Mouse (Mus musculus) ES-Bruce4 (cell line): ENCODE results near the gene Tmem53. TPM values are rescaled to one million over a fixed set of nuclear protein-coding genes. Genes with fewer than 3 reads are reported as not detected.

Experiments
- H3K27ac ChIP-seq: 2 replicates; pipeline ENCODE4 v1.5.1; 2012; ENCODE audit warnings: low read length, inconsistent platforms; ENCODE audit not compliant: insufficient read depth
- H3K27me3 ChIP-seq: 2 replicates; pipeline ENCODE4 v1.6.1; 2012; ENCODE audit warnings: mild to moderate bottlenecking, low read length, inconsistent platforms; ENCODE audit not compliant: control insufficient read depth, poor library complexity, insufficient read depth, severe bottlenecking
- H3K36me3 ChIP-seq: 2 replicates; pipeline ENCODE4 v1.6.1; 2012; ENCODE audit warnings: inconsistent platforms, mild to moderate bottlenecking, low read length, moderate library complexity; ENCODE audit not compliant: control insufficient read depth, poor library complexity, insufficient read depth, severe bottlenecking
- H3K4me1 ChIP-seq: one replicate; pipeline ENCODE4 v1.8.1; 2011; ENCODE audit warnings: low read length; ENCODE audit not compliant: control insufficient read depth, insufficient read depth
- H3K4me3 ChIP-seq: 2 replicates; pipeline ENCODE4 v1.5.1; 2011; ENCODE audit warnings: low read depth, mild to moderate bottlenecking, low read length
- H3K9ac ChIP-seq: 2 replicates; pipeline ENCODE4 v1.6.1; 2012; ENCODE audit warnings: low read depth, mild to moderate bottlenecking, inconsistent platforms; ENCODE audit not compliant: poor library complexity, severe bottlenecking
- H3K9me3 ChIP-seq: replicated peaks from 2 replicates; pipeline ENCODE4 v1.6.1; 2012; ENCODE audit warnings: mild to moderate bottlenecking, low read length, inconsistent platforms; ENCODE audit not compliant: control insufficient read depth, poor library complexity, insufficient read depth, severe bottlenecking
- CTCF ChIP-seq: IDR thresholded peaks from one replicate; pipeline ENCODE4 v1.8.1; 2011; ENCODE audit warnings: low read depth, low read length
- EP300 ChIP-seq: IDR thresholded peaks from 2 replicates; pipeline ENCODE4 v1.6.1; 2011; ENCODE audit warnings: low read depth, low read length; ENCODE audit not compliant: insufficient read depth
- POLR2A ChIP-seq: IDR thresholded peaks from one replicate; pipeline ENCODE4 v1.8.1; 2011; ENCODE audit warnings: low read length; ENCODE audit not compliant: insufficient read depth
- polyA plus RNA-seq: library from polyadenylated mRNA; stranded (reverse); fragments of >200 nt; gene quantifications from 2 replicates; pipeline ENCODE4 v1.2.4, GENCODE M21; 2011; ENCODE audit warnings: low read depth; ENCODE audit not compliant: missing spikeins, insufficient read depth, insufficient read length

Tmem53 gene
- polyA plus RNA-seq, 1 experiment, result 1.8 TPM

DNA sequence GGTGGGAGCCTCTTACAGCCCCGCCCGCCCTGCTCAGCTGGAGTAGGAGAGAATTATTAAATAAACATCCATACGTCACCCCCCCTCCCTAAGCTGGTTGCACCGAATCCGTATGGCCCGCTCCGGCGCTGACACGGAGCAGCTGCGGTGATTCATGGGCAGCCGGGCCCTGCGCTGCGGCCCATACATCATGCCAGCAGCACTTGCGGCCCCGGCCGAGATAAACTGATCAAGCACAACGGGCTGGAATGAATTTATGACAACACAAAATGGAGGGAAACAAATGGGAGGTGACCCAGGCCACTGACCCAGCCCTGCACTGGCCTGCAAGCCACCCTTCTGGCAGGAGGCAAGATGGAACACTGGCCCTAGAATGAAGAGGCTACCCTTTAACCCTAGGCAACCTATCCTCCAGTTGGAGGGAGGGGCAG is 24.5 kb downstream of the Tmem53 start:
- Histone ChIP-seq H3K36me3 (peaks cover 62% of the 10 kb centered on the region), H3K27ac (no peak overlapping the region), H3K9ac (no peak overlapping the region), H3K4me1 (no peaks in the 10 kb centered on the region), H3K27me3 (no peaks in the 10 kb centered on the region), H3K4me3 (no peak overlapping the region), H3K9me3 (peaks cover 5% of the 10 kb centered on the region; the same call in 1 of the 2 replicates)
- TF ChIP-seq CTCF (no peak), POLR2A (no peak), EP300 (no peak)

DNA sequence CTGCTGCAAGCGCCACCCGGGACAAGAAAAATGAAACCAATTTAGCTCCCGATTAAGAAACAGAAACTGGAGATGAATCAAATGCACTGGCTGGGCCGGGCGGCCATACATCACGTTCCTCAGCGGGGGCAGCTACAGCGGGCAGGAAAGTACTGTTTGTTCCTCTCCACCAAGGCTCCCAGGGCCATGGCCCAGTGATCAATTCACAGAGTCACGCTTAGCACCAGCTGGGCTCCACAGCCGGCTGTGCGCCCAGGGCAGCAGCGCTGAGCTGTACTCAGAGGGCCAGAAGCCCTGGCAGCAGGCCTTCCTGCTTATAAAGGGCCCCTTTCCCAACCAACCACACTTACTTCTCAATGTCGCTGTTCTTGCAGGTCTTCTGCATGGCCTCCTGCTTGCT is 25.3 kb downstream of the Tmem53 start:
- Histone ChIP-seq H3K4me1 (no peaks in the 10 kb centered on the region), H3K9ac (no peak overlapping the region), H3K4me3 (no peak overlapping the region), H3K27me3 (no peaks in the 10 kb centered on the region), H3K27ac (no peak overlapping the region), H3K9me3 (peaks cover 5% of the 10 kb centered on the region; the same call in 1 of the 2 replicates), H3K36me3 (peaks cover 64% of the 10 kb centered on the region)
- TF ChIP-seq POLR2A, result no peak
- TF ChIP-seq CTCF, result no peak
- TF ChIP-seq EP300, result no peak

DNA sequence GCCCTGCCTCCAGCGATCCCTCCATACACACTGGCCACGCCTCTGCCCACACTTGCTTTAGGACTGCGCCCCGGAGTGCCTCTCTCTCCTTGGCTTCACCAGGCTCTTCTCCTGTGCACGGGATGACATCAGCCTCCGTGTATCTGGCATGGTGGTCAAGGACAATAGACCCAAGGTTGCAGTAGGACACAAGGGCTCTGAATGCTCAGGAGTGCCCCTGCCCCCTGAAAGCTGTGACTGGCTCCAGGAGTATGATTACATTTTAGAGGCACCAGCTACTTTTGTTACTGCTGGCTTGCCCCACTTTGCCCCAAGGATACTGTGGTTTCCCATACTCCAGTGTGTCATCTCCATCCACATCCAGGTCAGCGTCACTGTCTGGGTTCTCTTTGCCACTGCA is 25.9 kb downstream of the Tmem53 start:
- Histone ChIP-seq H3K27ac (no peak overlapping the region), H3K9ac (no peak overlapping the region), H3K9me3 (peaks cover 5% of the 10 kb centered on the region; the same call in 1 of the 2 replicates), H3K4me1 (no peaks in the 10 kb centered on the region), H3K27me3 (no peaks in the 10 kb centered on the region), H3K36me3 (peaks cover 66% of the 10 kb centered on the region), H3K4me3 (no peak overlapping the region)
- TF ChIP-seq CTCF, result no peak
- no peak for TF ChIP-seq POLR2A
- no peak for TF ChIP-seq EP300

DNA sequence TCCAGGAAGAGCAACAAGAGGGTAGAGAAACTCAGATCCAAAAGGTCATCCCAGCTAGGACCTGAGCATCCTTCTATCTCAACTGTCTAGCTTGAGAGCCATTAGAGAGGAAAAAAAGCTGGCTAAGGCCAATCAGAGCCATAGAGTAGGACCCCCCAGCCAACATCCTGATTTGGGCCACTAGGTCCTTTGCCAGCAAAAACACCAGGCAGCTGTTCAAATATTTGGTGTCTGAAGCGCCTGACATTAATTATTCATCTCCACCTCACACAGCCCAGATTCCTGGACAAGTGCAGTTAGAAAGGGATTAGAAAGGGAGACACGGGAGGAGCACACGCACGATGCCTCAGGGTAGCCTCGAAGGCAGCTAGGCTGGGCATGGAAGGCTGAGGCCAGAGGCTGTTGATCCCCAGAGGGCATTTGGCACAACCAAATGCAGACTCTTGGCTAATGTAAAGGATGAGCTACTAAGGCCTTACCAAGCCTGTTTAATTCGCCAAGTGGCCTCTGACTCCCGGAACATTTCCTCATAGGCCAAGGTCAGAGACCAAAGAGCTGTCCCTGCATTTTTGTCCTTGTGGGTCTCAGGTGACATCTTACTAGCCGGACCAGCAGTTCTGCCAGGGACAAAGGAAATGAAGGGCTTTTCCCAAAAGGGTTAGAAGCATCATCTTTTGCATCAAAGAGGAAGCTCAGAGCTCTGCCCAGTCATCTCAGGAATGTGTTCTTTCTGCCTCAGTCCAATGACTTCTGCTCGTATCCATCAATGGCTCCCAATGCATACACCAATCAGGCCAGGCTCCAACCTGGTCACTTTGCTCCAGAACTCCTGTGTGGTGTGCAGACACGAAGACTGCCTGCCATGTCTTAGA is 26.9 kb downstream of the Tmem53 start:
- Histone ChIP-seq H3K4me1 (no peaks in the 10 kb centered on the region), H3K36me3 (peaks cover 63% of the 10 kb centered on the region), H3K27ac (no peak overlapping the region), H3K9me3 (peaks cover 5% of the 10 kb centered on the region; the same call in 1 of the 2 replicates), H3K27me3 (no peaks in the 10 kb centered on the region), H3K4me3 (no peak overlapping the region), H3K9ac (no peak overlapping the region)
- no peak for TF ChIP-seq POLR2A
- TF ChIP-seq EP300, result no peak
- no peak for TF ChIP-seq CTCF

DNA sequence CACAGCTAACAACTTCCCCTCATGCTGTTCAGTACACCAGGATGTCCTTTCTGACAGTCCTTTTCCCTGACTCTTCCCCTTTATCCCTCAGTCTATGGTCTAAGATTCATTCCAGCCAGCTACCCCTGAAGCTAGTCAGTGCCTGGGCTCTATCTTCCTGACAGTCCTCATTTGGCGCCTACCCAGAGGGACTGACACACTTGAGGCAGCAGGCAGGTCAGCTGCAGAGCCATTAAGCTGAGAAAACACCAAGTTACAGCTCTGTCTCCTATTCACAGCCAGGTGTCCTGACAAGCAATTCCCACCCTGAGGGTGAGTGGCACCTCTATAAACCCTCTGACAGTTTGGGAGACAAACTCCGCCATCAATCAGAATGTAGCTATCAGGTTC is 27.5 kb downstream of the Tmem53 start:
- no peak overlapping the region for H3K9ac ChIP-seq
- H3K27ac ChIP-seq, result no peak overlapping the region
- peaks cover 2% of the 10 kb centered on the region; the same call in 1 of the 2 replicates for H3K9me3 ChIP-seq
- no peaks in the 10 kb centered on the region for H3K27me3 ChIP-seq
- TF ChIP-seq EP300 (no peak), CTCF (no peak), POLR2A (no peak)
- peaks cover 64% of the 10 kb centered on the region for H3K36me3 ChIP-seq
- H3K4me1 ChIP-seq, result peaks cover 5% of the 10 kb centered on the region
- no peak overlapping the region for H3K4me3 ChIP-seq

DNA sequence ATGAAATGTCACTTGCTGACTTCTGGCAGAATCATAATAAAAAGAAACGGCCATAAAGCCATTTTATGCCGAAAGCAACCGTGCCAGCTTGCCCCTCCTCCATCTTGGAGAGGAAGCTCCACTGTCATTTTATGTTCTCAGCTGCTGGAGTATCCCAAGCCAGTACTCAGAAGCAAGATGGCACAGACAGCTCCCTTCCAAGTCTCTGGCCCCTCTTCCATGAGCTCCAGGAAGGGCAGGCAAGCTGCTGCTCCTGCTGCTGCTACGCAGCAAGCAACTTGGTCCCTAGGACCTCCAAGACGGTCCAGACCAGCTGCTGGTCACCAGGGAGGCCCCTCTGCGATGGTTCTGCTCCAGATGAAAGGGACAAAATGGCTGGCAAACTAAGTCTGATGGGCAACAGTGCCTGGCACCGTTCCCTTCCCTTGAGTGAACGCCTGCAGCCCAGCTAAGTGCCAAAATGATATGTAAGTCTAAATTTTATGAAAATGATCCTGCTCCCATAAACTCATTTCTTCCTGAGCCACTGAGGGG is 28.7 kb downstream of the Tmem53 start:
- Histone ChIP-seq H3K36me3 (peaks cover 71% of the 10 kb centered on the region), H3K9ac (no peak overlapping the region), H3K9me3 (no peaks in the 10 kb centered on the region), H3K27me3 (no peaks in the 10 kb centered on the region), H3K27ac (no peak overlapping the region), H3K4me1 (peaks cover 8% of the 10 kb centered on the region), H3K4me3 (no peak overlapping the region)
- no peak for TF ChIP-seq POLR2A
- TF ChIP-seq EP300, result no peak
